Mouse (Mus musculus): Measurements from ENCODE around the gene Pcgf3. TPM values are rescaled to one million over a fixed set of nuclear protein-coding genes. Genes with fewer than 3 reads are reported as not detected.
"Not testable (repeated sequence)": the region's sequence is repeated elsewhere in the genome, so short reads cannot be mapped to it uniquely, and the experiment has no call there.

Pcgf3 gene
- total RNA-seq, 2 experiments from 2014 or later = 9.5 to 13.0 TPM

DNA sequence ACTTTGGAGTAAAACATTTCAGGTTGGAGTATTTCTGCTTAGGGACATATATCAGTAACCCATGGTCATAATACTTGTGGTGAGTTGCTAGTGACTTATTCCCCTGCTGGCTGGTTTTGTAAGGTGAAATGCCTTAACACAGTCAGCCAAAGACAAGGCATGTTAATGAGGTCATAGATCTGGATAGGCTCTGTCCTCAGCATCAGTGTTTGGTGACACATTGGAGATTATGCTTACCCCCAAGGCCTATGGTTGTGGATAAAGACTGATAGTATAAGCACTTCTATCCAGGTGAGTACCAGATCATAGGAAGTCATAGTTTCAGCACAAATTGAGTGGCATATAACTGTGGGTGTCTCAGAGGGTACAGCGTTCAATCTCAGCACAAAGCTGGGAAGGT, 5.6 kb downstream of the Pcgf3 start:
- no peak for ATAC-seq (ENCODE audit: poor library complexity, severe bottlenecking)

DNA sequence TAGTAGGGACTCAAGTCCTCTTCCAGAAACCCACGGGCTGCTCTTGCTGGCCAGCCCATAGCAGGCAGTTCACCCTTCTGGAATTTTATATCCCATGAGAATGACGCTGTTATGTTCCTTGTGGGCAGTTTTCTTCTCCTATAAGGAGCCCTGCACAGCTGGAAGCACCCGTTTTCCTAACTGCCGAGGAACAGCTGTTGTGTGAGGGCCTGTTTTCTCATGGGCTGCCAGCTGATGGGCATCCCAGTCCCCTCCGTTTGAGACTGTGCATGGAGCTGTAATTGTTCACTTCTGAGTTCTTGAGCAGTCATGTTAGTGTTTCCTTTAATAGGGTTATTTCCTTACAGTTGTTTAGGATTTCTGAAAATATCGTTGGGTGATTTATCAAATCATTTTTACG, 8.6 kb downstream of the Pcgf3 start:
- no peak for ATAC-seq (ENCODE audit: poor library complexity, severe bottlenecking)

DNA sequence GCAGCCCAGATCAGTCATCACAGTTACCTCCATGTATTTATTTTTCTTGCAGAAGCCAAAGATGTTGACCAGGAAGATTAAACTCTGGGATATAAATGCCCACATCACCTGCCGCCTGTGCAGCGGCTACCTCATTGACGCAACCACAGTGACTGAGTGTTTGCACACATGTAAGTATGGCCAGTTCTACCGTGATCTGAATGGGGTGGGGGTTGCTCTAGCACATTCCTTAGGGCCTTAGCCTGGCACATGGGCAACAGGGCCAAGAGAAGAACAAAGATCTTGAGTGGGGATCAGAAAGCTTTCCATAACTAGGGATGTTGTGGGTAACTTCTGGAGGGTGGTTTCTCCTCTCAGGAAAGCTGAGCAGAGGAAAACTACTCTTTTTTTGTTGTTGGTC, 12.7 kb downstream of the Pcgf3 start:
- no peak for ATAC-seq (ENCODE audit: poor library complexity, severe bottlenecking)

DNA sequence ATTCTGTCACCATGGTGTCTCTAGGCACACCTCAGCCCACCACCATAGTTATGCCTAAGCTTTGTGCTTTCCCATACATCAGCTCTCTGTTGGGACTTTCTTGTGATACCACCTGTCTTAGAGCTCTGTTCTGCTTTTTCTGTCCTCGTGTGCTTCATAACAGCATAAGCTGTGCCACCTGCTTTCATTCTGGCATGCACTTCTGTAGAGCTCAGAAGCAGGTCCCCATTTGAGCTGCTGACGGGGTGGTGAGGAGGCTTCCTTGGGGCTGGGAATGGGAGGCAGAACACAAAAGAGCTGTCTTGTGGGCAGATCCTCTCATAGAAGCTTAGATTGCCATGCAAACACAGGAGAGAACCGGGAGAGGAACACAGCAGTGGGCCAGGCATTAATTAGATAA, 14.9 kb downstream of the Pcgf3 start:
- no peak for ATAC-seq (ENCODE audit: poor library complexity, severe bottlenecking)

DNA sequence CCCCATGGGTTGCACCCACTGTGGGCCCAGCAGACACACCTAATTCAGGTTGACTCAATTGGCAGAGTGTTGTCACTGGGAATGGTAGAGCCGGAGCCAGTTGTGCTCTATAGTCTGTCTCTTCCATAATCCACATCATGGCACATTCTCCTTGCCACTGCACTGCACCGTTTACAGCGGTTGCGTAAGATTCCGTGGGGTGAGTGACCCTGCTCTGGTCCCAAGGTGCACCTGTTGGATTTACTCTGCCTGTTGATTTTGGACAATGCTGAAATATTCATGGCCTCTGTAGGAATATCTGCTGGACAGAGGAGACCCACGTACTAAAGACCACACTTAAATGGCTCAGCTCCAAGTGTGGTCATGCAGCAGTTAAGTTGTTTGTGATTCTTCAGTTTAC, 22.0 kb downstream of the Pcgf3 start:
- no peak for ATAC-seq (ENCODE audit: poor library complexity, severe bottlenecking)

DNA sequence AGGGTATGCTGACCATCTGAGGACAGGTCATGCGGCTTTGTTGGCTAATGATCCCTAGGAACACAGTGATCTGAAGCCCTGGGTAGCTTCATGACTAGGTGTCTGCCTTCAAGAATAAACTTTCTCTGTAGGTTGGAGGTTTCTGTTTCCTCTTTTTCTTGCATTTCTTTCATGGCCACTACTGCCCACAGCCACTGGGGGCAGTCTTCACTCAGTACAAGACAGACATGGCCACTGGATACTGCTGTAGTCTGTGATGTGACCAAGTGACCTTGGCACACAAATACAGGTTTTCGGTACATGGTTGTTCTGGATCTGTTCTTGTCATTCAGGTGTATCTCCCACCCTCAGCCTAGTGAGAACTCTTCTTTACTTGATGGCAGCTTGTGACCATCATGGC, 24.2 kb downstream of the Pcgf3 start:
- peak; percentile 91 for ATAC-seq (ENCODE audit: poor library complexity, severe bottlenecking)

GRCm38 (mm10) chr5:108486148-108486547, 25.1 kb downstream of the Pcgf3 start:
- not testable (repeated sequence) for ATAC-seq (ENCODE audit: poor library complexity, severe bottlenecking)

- ATAC-seq (ENCODE audit: poor library complexity, severe bottlenecking) = no peak
Measured at GRCm38 (mm10) chr5:108501573-108501972, 40.5 kb downstream of the Pcgf3 start.

DNA sequence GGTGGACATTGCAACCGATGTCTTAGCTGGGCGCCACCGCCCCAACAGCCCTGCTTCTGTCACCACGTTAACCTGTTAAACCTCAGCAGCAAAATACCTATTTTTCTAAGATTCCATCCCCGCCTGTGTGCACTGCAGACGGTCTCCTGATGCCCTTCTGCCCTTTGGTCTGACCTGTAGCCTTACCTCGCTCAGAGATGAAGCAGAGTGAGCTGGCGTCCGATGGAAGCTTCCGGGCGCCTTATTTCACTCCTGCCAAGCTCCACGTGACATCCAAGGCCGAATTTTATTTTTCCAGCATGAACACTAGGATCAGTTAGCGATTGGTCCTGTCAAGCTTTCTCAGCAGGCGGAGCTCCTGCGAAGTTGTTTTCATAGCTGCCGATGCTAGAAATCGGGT, 41.3 kb downstream of the Pcgf3 start:
- ATAC-seq (ENCODE audit: poor library complexity, severe bottlenecking) = no peak

DNA sequence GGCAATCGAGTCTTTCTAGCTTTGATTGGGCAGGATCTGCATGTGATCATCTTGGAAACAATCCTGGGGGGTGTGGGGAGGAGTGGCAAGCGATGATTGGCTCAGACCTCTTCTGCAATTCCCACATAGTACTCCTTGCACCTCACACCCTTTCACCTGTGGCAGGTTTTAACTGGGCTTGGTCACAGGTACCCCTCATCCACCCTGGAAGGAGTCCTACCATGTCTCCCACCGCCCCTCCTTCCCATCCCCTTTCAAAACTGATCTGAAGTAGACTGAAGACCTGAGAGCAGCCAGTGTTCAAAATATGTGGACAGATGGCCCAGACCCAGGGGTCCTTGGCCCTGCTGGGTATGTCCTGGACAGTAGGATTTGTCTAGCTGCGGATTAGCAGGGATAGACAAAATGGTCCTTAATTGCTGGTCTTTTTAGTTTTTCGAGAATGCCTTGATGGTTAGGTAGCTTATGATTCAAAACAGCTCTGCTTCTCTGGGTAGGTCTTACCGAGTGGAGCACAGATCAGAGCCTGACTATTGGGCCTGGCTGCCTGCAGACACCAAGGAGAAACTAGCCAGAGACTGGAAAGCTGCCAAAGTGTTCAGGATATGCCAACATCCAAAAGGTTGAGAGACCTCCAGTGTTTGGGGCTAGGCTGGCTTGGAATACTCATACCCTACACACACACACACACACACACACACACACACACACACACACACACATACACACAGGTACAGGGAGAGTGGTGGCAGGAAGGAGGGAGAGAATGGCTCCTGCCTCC, 54.7 kb downstream of the Pcgf3 start:
- ATAC-seq (ENCODE audit: poor library complexity, severe bottlenecking) = no peak

GRCm38 (mm10) chr5:108516655-108517054, 55.6 kb downstream of the Pcgf3 start:
- no peak for ATAC-seq (ENCODE audit: poor library complexity, severe bottlenecking)

DNA sequence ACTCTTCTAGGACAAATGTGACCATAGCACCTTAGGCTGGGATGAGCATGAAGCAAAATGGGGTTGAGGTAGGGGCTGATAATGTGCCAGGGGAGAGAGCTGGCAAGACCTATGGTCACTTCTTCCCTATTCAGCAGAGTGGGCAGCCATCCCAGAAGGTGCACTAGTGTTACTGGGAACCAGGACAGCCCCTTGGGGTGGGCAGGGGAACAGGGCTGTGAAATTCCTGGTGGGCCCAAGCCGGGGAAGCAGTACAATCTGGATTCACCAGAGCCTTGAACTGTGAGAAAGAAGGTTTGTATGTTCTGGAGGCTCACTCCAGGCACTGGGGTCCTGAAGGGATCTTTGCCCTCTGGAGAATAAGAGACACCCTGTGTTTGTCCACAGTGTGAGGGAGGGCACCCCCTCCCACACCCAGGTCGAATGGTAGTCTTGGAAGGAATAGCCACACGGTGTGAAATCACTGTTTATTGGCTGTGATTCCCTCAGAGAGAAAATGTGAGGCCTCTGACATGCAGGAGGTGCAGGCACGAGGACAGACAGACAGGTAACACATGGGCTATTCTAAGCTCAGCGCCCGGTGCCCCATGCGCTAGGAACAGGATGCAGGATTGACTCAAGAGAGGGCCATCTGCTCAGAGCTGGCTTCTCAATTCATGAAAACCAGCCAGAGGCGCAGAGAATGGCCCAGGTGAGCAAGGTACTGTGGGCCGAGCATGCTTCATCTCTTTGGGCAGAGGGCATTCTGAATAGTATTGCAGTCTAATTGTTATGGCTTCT, 57.3 kb downstream of the Pcgf3 start:
- no peak for ATAC-seq (ENCODE audit: poor library complexity, severe bottlenecking)

DNA sequence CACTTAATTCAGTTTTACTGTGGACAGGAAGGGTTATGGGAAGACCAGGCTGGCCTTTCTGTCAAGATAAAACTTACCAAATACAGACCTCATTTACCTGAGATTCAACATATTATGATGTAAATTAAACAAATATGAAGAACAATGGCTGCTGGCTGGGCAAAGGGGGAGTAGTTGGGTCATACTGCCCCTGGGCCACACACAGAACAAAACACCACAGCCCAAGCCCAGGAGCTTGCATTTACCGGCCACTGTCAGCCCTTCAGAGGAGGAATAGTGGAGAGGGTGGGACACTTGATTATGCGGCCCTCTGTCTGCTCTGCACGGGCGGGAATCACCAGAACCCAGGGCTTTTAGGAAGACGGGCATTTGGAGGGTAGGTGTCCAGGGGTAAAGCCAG, 57.9 kb downstream of the Pcgf3 start:
- ATAC-seq (ENCODE audit: poor library complexity, severe bottlenecking) = no peak

DNA sequence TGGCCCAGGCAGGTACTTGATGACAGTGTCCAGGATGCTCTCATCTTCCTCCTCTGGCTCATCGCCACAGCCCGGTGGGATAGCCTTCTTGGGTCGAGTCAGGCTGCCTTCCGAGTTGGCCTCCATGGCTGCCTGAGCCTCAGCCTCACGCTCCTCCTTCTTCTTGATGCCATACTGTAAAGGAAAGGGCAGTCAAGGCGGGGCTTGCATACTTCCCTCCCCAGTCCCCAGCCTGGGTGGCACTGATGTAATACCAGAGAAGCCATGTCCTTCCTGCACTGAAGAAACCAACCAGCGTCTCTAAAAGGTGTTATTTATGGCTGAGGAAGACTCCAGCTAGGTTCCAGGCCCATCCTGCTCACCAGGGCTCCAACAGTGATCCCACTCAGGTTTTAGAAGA, 59.1 kb downstream of the Pcgf3 start:
- peak; percentile 80 for ATAC-seq (ENCODE audit: poor library complexity, severe bottlenecking)

- ATAC-seq (ENCODE audit: poor library complexity, severe bottlenecking) = no peak
Measured at GRCm38 (mm10) chr5:108521016-108521415, 60.0 kb downstream of the Pcgf3 start.

DNA sequence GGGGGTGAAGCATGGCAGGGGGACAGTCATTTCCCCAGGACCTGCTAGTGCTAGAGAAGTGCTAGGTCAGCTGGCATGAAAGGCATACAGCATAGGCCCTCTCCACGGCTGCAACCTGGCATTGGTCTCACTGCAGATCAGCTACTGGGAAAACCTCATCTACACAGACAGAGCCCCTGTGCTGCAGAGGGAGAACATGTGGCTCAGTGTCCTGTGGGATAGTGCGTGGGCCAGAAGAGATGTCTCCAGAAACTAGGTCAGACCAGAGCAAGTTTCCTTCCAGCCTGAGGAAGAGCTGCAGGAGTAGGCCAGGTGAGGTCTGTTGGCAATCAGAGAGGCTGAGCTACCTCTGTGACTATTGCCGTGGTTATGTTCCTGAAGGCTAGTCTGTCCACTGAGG, 60.9 kb downstream of the Pcgf3 start:
- ATAC-seq (ENCODE audit: poor library complexity, severe bottlenecking) = no peak

- ATAC-seq (ENCODE audit: poor library complexity, severe bottlenecking) = no peak
Measured at GRCm38 (mm10) chr5:108522597-108522996, 61.6 kb downstream of the Pcgf3 start.

- ATAC-seq (ENCODE audit: poor library complexity, severe bottlenecking) = no peak
Measured at GRCm38 (mm10) chr5:108534188-108534587, 73.2 kb downstream of the Pcgf3 start.

DNA sequence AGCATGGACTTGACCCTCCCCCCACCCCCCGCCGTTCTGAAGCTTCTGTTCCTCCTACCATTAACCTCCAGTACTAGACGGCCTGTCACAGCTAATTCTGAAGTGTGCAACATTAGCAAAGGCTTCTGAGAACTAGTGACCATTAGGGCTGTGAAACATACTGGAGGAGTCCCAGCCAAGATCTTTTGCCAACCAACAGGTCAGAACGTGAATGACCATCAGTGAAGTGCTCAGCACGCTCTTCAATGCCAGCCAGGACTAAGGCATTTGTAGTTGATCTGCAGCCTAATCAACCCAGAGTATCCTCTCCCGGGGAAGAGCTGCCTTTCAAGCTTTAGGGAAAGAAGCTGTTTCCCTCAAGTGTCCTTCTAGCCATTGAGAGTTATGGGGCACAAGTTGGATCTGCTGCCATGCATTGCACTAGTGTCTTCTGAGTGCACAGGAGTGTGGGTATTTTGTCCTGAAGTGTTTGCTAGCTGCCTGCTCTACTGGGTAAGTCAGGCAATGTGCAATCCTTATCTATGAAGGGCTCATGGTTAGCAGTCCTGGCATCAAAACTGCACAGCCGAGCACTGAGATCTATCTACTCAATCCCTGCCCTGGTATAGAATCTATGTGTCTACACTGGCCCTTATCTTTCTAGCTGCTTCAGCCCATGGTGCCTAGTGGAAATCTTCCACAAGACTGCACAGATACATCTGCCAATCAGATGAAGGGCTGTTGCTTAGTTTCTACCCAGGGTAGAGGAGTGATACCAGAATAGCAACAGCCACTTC, 82.7 kb downstream of the Pcgf3 start:
- no peak for ATAC-seq (ENCODE audit: poor library complexity, severe bottlenecking)

DNA sequence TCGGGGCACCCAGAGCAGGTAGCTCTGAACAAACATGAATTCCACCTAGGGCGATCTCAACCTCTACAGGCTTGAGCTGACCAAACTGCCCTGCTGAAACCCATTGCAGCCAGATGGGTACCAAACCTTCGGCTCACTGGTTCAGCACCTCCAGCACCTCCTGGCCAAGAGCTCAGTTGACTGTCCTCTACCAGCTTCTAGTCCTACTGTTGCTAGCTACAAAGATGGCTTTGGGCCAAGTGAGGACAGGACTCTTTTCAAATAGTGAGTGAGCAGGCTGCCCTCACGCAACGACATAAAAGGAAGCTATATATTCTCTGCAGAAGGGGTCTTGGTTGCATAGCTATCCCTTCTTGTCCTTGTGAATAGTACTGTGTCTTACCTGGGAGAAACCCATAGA, 86.6 kb downstream of the Pcgf3 start:
- ATAC-seq (ENCODE audit: poor library complexity, severe bottlenecking) = no peak

DNA sequence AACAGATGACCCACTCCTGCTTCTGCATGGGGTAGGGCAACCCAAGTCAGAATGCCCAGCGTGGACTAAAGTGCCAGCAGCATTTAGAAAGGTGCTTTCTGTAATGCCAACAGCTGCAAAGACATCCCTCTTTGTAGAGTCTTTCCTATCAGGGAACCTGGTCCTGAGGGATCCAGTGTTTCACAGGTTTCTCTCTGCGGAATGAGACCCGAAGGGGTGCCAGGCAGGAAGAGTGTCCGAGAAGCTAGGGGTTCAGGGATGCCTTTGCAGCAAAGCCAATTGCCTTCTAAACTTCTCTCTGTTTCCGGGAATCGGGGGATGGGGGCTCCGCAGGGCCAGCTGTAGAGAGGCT, 88.1 kb downstream of the Pcgf3 start:
- ATAC-seq (ENCODE audit: poor library complexity, severe bottlenecking) = no peak
